Mouse (Mus musculus) heart, adult 2 months (tissue): ENCODE data around the gene Cuedc2.

Experiments used
- CTCF ChIP-seq: fragments of 200-600 bp; IDR thresholded peaks from 2 replicates; pipeline ENCODE4 v1.8.1; 2022; ENCODE audit warnings: antibody characterized with exemption, mild to moderate bottlenecking, moderate library complexity
- EP300 ChIP-seq: fragments of 200-500 bp; IDR thresholded peaks from 2 replicates; pipeline ENCODE4 v1.6.1; 2011; ENCODE audit warnings: low read depth, low read length, control low read depth; ENCODE audit not compliant: insufficient read depth
- POLR2A ChIP-seq: fragments of 200-500 bp; IDR thresholded peaks from 2 replicates; pipeline ENCODE4 v1.6.1; 2011; ENCODE audit warnings: mild to moderate bottlenecking, low read depth, low read length, control low read depth; ENCODE audit not compliant: insufficient read depth

- no peak for TF ChIP-seq CTCF
- no peak for TF ChIP-seq POLR2A
- TF ChIP-seq EP300, result no peak
These were observed 677 bp downstream of the Cuedc2 start for GRCm38 (mm10) chr19:46337719-46338330.
